Mouse (Mus musculus) adrenal gland, adult 2 months (tissue): Measurements from ENCODE around the gene Rnf227. TPM values are rescaled to one million over a fixed set of nuclear protein-coding genes. Genes with fewer than 3 reads are reported as not detected.
A peak's percentile ranks its signal among the peaks of the same experiment; 100 is the strongest.

Experiments
- DNase-seq: peaks from one replicate; pipeline ENCODE4 v3.0.0; 2021
- polyA plus RNA-seq: library from polyadenylated mRNA; depleted of rRNA; stranded (reverse); fragments of >200 nt; gene quantifications from 2 replicates; pipeline ENCODE4 v1.2.3, GENCODE M21; 2012; rRNA removed
- total RNA-seq, 2 experiments: library from RNA; stranded (reverse); gene quantifications; 2 replicates each; pipeline ENCODE4 v1.2.3; 2021

Gene Rnf227
- total and polyA plus RNA-seq, 3 experiments = 0.88 to 6.8 (median 3.3) TPM

DNA sequence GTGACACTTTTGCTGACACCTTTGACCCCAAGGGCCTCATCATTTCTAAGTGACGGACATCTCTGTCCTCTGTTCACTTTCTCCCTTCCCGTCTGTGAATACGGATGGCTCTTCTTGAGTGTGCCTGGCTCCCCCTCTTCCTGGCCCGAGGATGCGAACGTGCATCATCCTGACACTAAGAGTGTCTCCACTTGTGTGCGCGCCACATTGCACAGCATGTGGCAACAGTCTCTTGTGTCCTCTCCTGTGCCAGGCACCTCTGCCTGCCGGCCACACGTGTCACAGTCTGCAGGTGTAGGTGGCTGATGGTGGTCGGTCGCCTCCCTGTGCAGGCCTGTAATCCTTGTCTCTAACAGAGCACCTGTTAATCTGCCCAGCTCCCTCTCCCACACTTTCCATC, 31.3 kb downstream of the Rnf227 start:
- no peak for DNase-seq

DNA sequence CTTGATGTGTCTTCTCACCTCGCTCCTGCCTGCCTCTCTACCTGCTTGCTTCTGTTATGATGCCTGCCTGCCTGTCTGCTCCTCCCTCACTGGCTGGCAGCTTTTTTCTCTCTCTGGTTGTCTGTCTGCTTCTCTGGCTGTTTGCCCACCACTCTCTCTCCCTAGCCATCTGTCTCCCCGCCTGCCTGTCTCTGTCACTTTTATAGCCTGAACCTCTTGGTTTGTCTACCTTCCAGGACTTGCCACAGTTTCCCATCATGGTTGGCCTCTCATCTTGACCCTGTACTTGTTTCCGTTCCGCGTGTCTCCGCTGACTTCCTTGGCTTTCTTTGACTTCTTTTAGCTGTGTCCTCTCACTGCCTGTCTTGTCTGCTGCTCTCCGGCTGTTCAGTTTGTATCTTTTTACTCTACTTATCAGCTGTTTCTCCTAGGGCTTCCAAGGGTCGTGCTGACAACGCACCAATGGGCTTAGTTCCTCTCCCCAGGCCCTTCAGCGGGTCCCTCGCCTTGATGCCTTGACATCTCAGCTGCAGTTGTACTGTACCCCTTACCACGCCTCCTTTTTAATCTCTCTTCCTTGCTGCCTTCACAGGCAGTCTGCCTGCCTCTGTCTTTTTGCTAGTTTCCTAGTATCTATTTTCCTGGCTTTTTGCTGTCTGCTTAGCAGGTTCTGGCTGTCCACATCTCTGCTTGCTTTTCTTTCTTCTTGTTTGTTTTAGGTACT, 32.0 kb downstream of the Rnf227 start:
- peak; percentile 22 for DNase-seq

- DNase-seq = no peak
Measured at GRCm38 (mm10) chr11:69372780-69373170, 32.5 kb downstream of the Rnf227 start.

GRCm38 (mm10) chr11:69373223-69373965, 33.1 kb downstream of the Rnf227 start:
- DNase-seq = no peak

DNA sequence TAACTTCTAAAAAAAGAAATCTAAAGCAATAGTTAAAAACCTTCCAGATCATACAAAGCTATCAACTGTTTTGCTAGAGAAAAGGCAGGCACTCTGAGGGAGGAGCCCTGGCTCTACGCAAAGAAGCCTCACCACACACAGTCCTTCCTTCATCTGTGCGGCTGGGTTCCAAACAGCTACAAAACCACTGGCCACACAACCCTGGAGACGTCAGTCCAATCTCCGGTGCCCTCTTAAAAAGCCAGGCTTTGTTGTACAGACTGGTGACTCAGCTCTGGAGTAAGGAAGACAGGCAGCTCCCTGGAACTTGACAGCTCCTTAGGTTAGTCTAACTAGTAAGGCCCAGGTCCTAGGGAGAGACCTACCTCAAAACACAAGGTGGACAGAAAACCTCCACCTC, 35.4 kb downstream of the Rnf227 start:
- DNase-seq = no peak

DNA sequence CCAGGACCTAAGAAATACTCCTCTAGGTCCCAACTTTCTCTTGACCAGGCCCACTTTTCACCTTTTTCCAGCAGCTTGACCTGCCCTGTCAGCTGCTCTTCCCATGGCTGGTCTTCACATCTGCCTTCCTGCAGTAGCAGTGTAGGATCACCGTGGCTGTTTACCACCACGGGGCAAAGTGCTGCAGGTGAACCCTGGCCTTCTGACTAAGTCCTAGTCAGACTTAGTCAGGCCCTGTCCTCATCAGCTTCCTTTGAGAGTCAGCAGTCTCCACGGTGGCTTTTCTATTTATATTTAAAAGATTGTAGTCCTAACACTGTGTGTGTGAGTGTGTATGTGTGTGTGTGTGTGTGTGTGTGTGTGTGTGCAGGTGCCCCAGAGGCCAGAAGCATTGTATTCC, 37.5 kb downstream of the Rnf227 start:
- no peak for DNase-seq

- no peak for DNase-seq
Measured at GRCm38 (mm10) chr11:69379600-69379999, 39.3 kb downstream of the Rnf227 start.

- no peak for DNase-seq
Measured at GRCm38 (mm10) chr11:69381356-69381755, 41.1 kb downstream of the Rnf227 start.

DNA sequence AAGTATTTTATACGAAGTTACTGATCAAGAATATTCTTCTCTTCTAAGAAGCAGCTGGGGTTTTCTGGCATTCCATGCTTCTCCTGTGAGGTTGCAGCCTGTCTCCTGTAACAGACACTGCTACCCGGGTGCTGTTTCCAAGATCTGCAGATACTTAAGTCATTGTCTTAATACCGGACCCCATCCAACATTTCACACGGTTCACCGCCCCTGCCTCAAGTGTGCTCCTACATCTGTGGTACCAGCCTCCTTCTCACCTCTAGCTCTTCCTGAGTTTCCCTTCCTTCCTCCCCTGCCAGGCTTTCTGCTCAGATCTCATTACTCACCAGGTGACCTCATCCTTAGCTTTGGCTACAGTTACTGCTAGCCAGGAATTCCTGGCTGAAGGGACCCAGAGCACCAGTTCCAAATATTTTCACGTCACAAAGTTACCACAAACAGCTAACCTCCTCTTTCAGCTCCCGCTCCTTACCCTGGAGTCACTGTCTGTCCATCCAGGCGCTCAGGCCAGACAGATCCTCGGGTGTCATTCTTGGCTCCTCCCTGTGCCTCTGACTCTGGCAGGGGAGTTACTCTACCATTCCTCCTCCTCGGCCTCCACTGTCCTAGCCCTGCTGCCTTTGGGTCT, 42.3 kb downstream of the Rnf227 start:
- peak; percentile 51 for DNase-seq

DNA sequence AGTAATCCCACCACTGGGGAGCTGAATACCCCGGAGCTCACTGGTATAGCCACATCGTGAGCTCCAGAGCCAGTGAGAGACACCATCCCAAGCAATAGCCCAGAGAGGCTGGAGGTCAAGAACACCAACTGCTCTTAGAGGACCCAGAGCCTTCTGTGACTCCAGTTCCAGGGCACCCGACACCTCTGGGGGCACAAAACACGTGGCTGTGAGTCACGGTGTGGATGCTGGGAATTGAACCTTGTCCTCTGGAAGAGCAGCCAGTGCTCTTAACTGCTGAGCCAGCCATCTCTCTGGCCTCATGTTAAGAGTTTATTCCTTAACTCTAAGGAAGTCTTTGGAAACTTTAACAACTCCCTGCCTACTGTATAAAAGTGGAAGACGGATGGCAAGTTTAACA, 44.7 kb downstream of the Rnf227 start:
- DNase-seq = no peak

DNA sequence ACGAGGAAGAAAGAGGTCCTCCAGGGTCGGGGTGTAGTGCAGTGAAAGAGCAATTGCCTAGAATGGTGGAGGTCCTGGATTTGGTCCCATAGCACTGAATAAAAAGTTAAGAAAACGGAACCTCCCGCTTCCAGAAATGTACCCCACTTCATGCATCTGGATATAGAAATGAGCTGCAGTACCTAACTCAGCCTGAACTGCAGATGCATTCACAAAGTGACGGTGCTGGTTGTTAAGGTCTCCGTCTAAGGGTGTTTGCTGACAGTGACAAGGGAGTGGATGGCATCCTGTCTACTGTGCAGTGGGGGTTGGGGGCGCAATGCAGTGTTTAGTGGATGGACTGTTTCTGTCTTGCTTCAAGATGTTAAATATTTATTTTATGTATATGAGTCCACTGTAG, 46.5 kb downstream of the Rnf227 start:
- DNase-seq = no peak

DNA sequence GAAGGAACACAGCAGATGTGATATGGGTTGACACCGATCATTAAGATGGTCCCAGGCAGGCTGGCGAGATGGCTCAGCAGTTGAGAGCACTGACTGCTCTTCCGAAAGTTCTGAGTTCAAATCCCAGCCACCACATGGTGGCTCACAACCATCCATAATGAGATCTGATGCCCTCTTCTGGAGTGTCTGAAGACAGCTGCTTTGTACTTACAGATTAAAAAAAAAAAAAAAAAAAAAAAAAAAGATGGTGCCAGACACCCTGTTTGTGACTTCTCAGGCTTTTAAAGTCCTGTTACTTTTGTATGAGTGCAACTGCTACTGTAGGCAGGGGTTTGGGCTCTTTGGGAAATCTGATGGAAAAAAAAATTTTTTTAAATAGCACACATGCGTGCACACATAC, 48.4 kb downstream of the Rnf227 start:
- no peak for DNase-seq

- DNase-seq = peak; percentile 90
Measured at GRCm38 (mm10) chr11:69389531-69390399, 49.5 kb downstream of the Rnf227 start.

GRCm38 (mm10) chr11:69390400-69391034, 50.3 kb downstream of the Rnf227 start:
- peak; percentile 64 for DNase-seq

Other genes starting within 250 kb of the Rnf227 start
- gene Per1, start 245.2 kb upstream of the Rnf227 start, total RNA-seq = 10 to 100 TPM; 55.0 to 75.9 TPM
- 41.3 and 76.1 TPM in 2 replicates for gene Per1, start 245.2 kb upstream of the Rnf227 start, polyA plus RNA-seq
- not detected for gene Hes7, start 220.1 kb upstream of the Rnf227 start, total RNA-seq
- gene Hes7, start 220.1 kb upstream of the Rnf227 start, polyA plus RNA-seq = 1.3 and 1.6 TPM in 2 replicates
- gene 9130213A22Rik, start 217.9 kb upstream of the Rnf227 start, total RNA-seq = under 1 TPM; 0.59 to 0.78 TPM
- 2.3 and 3.0 TPM in 2 replicates for gene 9130213A22Rik, start 217.9 kb upstream of the Rnf227 start, polyA plus RNA-seq
- gene Aloxe3, start 214.6 kb upstream of the Rnf227 start, total RNA-seq = 1 to 10 TPM in 1 of 2 experiments, under 1 TPM in 1; 0.79 to 1.0 TPM
- gene Aloxe3, start 214.6 kb upstream of the Rnf227 start, polyA plus RNA-seq = 1.4 and 2.5 TPM in 2 replicates
- not detected for gene Alox12b, start 183.5 kb upstream of the Rnf227 start, total RNA-seq
- not detected in 2 replicates for gene Alox12b, start 183.5 kb upstream of the Rnf227 start, polyA plus RNA-seq
- not detected for gene Alox8, start 142.6 kb upstream of the Rnf227 start, total RNA-seq
- gene Alox8, start 142.6 kb upstream of the Rnf227 start, polyA plus RNA-seq = not detected in 2 replicates
- gene Gucy2e, start 103.4 kb upstream of the Rnf227 start, total RNA-seq = not detected
- not detected in 2 replicates for gene Gucy2e, start 103.4 kb upstream of the Rnf227 start, polyA plus RNA-seq
- 1 to 10 TPM; 4.4 to 6.5 TPM for gene Cntrob, start 16.7 kb upstream of the Rnf227 start, total RNA-seq
- 5.9 and 6.2 TPM in 2 replicates for gene Cntrob, start 16.7 kb upstream of the Rnf227 start, polyA plus RNA-seq
- 10 to 100 TPM; 81.3 to 83.5 TPM for gene Trappc1, start 16.5 kb upstream of the Rnf227 start, total RNA-seq
- gene Trappc1, start 16.5 kb upstream of the Rnf227 start, polyA plus RNA-seq = 18.4 and 23.4 TPM in 2 replicates
- 10 to 100 TPM in 1 of 2 experiments, 1 to 10 TPM in 1; 6.0 to 10.5 TPM for gene Kcnab3, start 14.2 kb upstream of the Rnf227 start, total RNA-seq
- 9.0 and 12.6 TPM in 2 replicates for gene Kcnab3, start 14.2 kb upstream of the Rnf227 start, polyA plus RNA-seq
- gene Chd3, start 28.9 kb downstream of the Rnf227 start, total RNA-seq = 10 to 100 TPM; 71.0 to 92.8 TPM
- 83.4 and 107 TPM in 2 replicates for gene Chd3, start 28.9 kb downstream of the Rnf227 start, polyA plus RNA-seq
- 100 to 1,000 TPM; 124 to 157 TPM for gene Naa38, start 55.0 kb downstream of the Rnf227 start, total RNA-seq
- gene Naa38, start 55.0 kb downstream of the Rnf227 start, polyA plus RNA-seq = 175 and 193 TPM in 2 replicates
- gene Cyb5d1, start 55.2 kb downstream of the Rnf227 start, total RNA-seq = 10 to 100 TPM; 44.2 to 59.7 TPM
- 10.7 and 11.8 TPM in 2 replicates for gene Cyb5d1, start 55.2 kb downstream of the Rnf227 start, polyA plus RNA-seq
- gene Tmem88, start 57.8 kb downstream of the Rnf227 start, total RNA-seq = 10 to 100 TPM; 10.8 to 16.0 TPM
- gene Tmem88, start 57.8 kb downstream of the Rnf227 start, polyA plus RNA-seq = 86.3 and 94.7 TPM in 2 replicates
- 10 to 100 TPM; 31.4 to 41.5 TPM for gene Kdm6b, start 73.2 kb downstream of the Rnf227 start, total RNA-seq
- 17.4 and 18.7 TPM in 2 replicates for gene Kdm6b, start 73.2 kb downstream of the Rnf227 start, polyA plus RNA-seq
- under 1 TPM; 0.32 to 0.66 TPM for gene Dnah2, start 208.6 kb downstream of the Rnf227 start, total RNA-seq
- 0.19 and 0.28 TPM in 2 replicates for gene Dnah2, start 208.6 kb downstream of the Rnf227 start, polyA plus RNA-seq
- under 1 TPM; 0.52 to 0.69 TPM for gene Efnb3, start 219.7 kb downstream of the Rnf227 start, total RNA-seq
- gene Efnb3, start 219.7 kb downstream of the Rnf227 start, polyA plus RNA-seq = 0.77 and 1.3 TPM in 2 replicates
- gene Wrap53, start 239.8 kb downstream of the Rnf227 start, total RNA-seq = 10 to 100 TPM in 1 of 2 experiments, 1 to 10 TPM in 1; 8.4 to 12.0 TPM
- 14.8 and 16.1 TPM in 2 replicates for gene Wrap53, start 239.8 kb downstream of the Rnf227 start, polyA plus RNA-seq
- gene Trp53, start 239.9 kb downstream of the Rnf227 start, total RNA-seq = 10 to 100 TPM; 59.6 to 67.5 TPM
- 78.9 and 85.0 TPM in 2 replicates for gene Trp53, start 239.9 kb downstream of the Rnf227 start, polyA plus RNA-seq